Mouse (Mus musculus): ENCODE data around the gene Selenoo.

DNA sequence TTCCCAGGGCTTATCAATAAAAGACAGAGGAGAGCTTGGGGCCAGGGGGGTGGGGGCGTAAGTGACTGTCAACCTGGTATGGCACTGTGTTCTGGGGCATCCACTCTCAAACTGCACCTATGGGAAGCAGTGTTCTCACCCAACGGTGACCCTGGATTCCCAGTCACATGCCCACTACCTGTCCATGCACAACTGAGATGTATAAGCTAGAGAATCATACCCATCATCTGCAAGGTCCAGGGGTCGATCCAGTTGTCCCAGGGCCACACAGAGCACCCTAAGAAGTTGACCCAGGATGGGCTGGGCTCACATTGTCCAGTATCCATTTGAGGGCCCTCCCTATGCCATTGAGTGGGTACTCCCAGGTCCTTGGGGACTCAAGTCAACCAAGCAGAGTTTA is 35.4 kb downstream of the Selenoo start:
- TF ChIP-seq CTCF (IDR thresholded peaks at IDR 0.05; ENCODE audit: low read depth, low read length) (no peak), POLR2A (IDR thresholded peaks at IDR 0.05; ENCODE audit: extremely low read depth, insufficient read depth, low read length) (no peak)

Measured in liver, adult 2 months (tissue).